Mouse (Mus musculus) neural tube, embryonic 15.5 days (tissue): ENCODE results near the gene Cisd3. TPM values are rescaled to one million over a fixed set of nuclear protein-coding genes. Genes with fewer than 3 reads are reported as not detected.
"Not testable (repeated sequence)": the region's sequence is repeated elsewhere in the genome, so short reads cannot be mapped to it uniquely, and the experiment has no call there.

ENCODE experiments used
- ATAC-seq: fragments of 200-750 bp; cut with Nextera tagmentation; 2 replicates; pipeline ENCODE4 v1.8.0; 2017; ENCODE audit warnings: mild to moderate bottlenecking, moderate TSS enrichment, moderate library complexity; ENCODE audit not compliant: low FRiP score
- H3K27ac ChIP-seq: fragments of 300-500 bp; sonication (generic); replicated peaks from 2 replicates; pipeline ENCODE4 v1.5.1; 2015; ENCODE audit warnings: mild to moderate bottlenecking, inconsistent platforms
- H3K27me3 ChIP-seq: fragments of 300-500 bp; sonication (generic); replicated peaks from 2 replicates; pipeline ENCODE4 v1.6.1; 2015; ENCODE audit warnings: inconsistent platforms
- H3K36me3 ChIP-seq: fragments of 300-500 bp; sonication (generic); 2 replicates; pipeline ENCODE4 v1.6.1; 2015; ENCODE audit warnings: inconsistent platforms
- H3K4me1 ChIP-seq: fragments of 300-500 bp; sonication (generic); 2 replicates; pipeline ENCODE4 v1.6.1; 2015; ENCODE audit warnings: inconsistent platforms
- H3K4me2 ChIP-seq: fragments of 300-500 bp; sonication (generic); 2 replicates; pipeline ENCODE4 v1.6.1; 2015; ENCODE audit warnings: inconsistent platforms, mild to moderate bottlenecking, moderate library complexity
- H3K4me3 ChIP-seq: fragments of 300-500 bp; sonication (generic); replicated peaks from 2 replicates; pipeline ENCODE4 v1.5.1; 2015; ENCODE audit warnings: mild to moderate bottlenecking, inconsistent platforms
- H3K9ac ChIP-seq: fragments of 300-500 bp; sonication (generic); replicated peaks from 2 replicates; pipeline ENCODE4 v1.6.1; 2015; ENCODE audit warnings: mild to moderate bottlenecking, inconsistent platforms
- H3K9me3 ChIP-seq: fragments of 300-500 bp; sonication (generic); replicated peaks from 2 replicates; pipeline ENCODE4 v1.6.1; 2016; ENCODE audit warnings: inconsistent platforms
- WGBS: fragments of 180-500 bp; shearing (Covaris S2); methylation state at CpG from one replicate; pipeline ENCODE4 v1.1.7; 2015; ENCODE audit warnings: mixed read lengths; 5-methylcytosine and 5-hydroxymethylcytosine counted together
- polyA plus RNA-seq: library from polyadenylated mRNA; unstranded; fragments of >200 nt; fragmentation: Nextera tagmentation; extraction: Ambion mirVana; gene quantifications from 2 replicates; pipeline ENCODE4 v1.2.1, GENCODE M21; 2015

Cisd3 gene
- polyA plus RNA-seq, 1 experiment from 2014 or later: 50.1 TPM

DNA sequence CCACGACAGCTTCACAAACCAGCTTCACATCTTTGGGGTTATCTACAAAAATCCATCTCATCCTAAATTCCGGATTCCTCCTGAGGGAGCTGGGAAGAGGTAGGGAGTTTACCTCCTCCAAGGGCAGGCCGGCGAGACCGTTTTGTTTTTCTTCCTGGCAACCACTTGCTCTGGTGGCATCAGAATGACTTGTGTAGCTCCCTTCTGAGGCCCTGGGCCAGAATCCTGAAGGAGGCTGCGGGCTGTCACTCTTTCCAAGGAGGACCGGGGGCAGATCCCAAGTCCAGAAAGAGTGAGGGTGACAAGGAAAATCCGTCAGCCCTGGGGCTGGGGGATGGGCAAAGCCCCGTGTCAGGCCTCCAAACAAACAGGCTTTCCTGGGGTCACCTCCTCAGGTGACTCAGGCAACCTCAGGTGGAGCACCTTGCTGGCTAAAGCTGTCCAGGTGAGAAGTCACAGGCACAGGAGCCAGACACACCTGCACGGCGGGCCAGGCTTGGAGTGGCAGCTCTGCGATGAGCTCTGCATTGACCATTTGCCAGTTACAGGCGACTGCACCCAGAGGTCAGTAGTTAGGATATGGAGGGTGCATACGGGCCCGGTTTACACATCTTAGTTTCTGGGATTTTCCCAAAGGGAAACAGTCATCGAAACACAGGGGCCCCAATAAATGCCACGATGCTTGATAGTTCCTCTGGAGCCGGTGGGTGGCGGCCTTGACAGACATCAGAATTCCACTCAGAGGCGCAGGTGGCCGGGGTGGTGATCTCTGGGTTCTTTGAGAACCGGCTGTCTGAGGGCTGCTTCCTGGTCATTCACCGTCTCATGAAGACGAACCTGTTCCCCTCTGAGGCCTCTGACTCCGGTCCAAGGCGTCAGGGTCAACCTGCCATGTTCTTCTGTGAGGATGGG is 32.0 kb downstream of the Cisd3 start:
- peaks cover 5% of the 10 kb centered on the region; the same call in 1 of the 2 replicates for H3K4me1 ChIP-seq
- no peaks in the 10 kb centered on the region for H3K27me3 ChIP-seq
- no peak overlapping the region for H3K27ac ChIP-seq
- no peak overlapping the region for H3K4me2 ChIP-seq
- WGBS: 91% methylated on average over 26 of the region's 26 CpGs
- no peak overlapping the region for H3K9ac ChIP-seq
- H3K36me3 ChIP-seq: peaks cover 79% of the 10 kb centered on the region
- no peak for ATAC-seq
- no peak overlapping the region for H3K4me3 ChIP-seq
- H3K9me3 ChIP-seq: no peaks in the 10 kb centered on the region

DNA sequence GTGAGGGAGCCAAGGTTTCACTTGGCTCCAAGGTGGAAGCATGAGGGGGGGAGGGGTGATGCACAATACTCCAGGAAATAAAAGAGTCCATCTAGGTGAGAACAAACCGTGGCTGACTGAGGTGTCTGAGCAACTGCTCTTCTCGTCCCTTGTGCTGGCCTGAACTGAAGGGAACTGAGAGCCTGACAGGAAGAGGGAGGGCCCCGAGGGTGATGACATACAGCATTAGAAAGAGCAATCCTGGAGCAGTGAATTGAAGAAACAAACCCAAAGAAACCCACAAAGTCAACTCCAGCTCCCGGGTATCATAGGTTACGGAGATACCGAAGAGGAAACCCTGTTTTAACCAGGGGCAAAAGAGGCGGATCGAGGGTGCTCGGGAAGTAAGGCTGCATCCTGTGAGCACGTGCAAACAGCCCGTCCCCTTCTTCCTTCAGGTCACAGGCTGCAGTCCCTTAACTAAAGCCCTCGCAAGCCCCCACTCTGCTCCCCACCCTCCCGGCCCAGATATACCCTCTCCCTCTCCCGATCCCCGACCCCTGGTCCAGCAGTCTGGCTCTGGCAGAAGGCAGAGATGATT is 32.7 kb downstream of the Cisd3 start:
- 91% methylated on average over 15 of the region's 15 CpGs for WGBS
- no peak for ATAC-seq
- H3K9me3 ChIP-seq: no peaks in the 10 kb centered on the region
- no peak overlapping the region for H3K27ac ChIP-seq
- no peaks in the 10 kb centered on the region for H3K27me3 ChIP-seq
- H3K36me3 ChIP-seq: peaks cover 81% of the 10 kb centered on the region
- H3K4me1 ChIP-seq: peaks cover 5% of the 10 kb centered on the region; the same call in 1 of the 2 replicates
- no peak overlapping the region for H3K4me2 ChIP-seq
- H3K9ac ChIP-seq: no peak overlapping the region
- H3K4me3 ChIP-seq: no peak overlapping the region

DNA sequence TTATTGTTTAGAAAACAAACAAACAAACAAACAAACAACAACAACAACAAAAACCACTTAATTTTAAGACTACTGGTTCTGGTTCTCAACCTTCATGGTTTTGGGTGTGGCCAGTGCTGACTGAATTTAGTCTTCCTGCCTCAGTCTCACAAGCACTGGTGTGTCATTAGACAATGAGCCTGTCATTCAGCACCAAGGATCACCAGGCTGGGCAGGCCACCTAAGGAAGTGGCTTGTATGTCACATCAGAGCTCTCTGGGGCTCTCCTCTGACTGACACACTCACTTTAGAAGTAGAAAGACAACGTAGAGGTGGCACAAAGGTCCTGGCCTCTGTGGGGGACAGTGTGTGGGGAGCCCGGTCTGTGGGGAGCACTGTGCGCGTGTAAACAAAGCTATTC is 33.4 kb downstream of the Cisd3 start:
- H3K27me3 ChIP-seq: no peaks in the 10 kb centered on the region
- no peak overlapping the region for H3K4me3 ChIP-seq
- ATAC-seq: no peak
- H3K4me2 ChIP-seq: no peak overlapping the region
- no peak overlapping the region for H3K27ac ChIP-seq
- H3K9me3 ChIP-seq: no peaks in the 10 kb centered on the region
- H3K36me3 ChIP-seq: peaks cover 82% of the 10 kb centered on the region
- WGBS: 96% methylated on average over 4 of the region's 4 CpGs
- no peaks in the 10 kb centered on the region for H3K4me1 ChIP-seq
- no peak overlapping the region for H3K9ac ChIP-seq

DNA sequence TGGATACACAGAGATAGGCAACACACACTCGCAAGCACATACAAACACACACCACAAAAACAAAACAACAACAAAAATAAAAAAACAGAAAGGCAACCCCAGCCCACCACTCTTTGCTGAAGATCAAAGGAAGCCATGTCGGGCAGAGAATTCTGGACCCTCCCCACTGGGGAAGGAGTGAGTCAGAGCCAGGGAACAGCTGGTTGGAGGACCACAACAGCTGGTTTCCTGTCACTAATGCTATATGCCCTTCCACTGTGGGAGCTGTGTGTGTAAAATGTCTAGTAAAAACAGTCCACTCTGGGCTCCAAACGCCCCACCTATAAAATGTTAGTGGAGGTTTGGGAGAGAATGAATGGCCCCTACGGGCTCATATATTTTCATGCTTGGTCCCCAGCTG is 35.7 kb downstream of the Cisd3 start:
- 89% methylated on average over 4 of the region's 4 CpGs for WGBS
- peaks cover 92% of the 10 kb centered on the region for H3K36me3 ChIP-seq
- H3K9me3 ChIP-seq: no peaks in the 10 kb centered on the region
- H3K4me2 ChIP-seq: no peak overlapping the region
- H3K27ac ChIP-seq: no peak overlapping the region
- H3K9ac ChIP-seq: no peak overlapping the region
- no peaks in the 10 kb centered on the region for H3K27me3 ChIP-seq
- no peak overlapping the region for H3K4me3 ChIP-seq
- ATAC-seq: no peak
- H3K4me1 ChIP-seq: no peaks in the 10 kb centered on the region

DNA sequence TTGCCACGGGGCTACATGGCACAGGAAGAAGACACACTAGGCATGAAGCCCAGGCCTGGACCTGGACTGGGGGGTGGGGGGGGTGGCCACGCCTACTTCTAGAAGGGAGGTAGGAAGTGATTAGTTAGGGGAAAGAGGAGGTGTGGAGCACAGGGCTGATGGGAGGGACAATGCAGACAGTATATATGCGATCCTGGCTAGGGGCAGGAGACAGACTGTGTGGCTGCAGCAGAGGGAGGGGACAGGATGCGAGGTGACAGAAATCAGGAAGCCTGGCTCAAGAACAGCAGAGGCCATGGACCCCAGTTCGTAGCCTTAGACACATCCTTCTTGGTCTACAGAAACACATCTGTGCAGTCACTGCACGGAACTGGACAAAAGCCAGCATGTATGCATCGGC is 38.1 kb downstream of the Cisd3 start:
- ATAC-seq: no peak
- WGBS: 89% methylated on average over 7 of the region's 7 CpGs

DNA sequence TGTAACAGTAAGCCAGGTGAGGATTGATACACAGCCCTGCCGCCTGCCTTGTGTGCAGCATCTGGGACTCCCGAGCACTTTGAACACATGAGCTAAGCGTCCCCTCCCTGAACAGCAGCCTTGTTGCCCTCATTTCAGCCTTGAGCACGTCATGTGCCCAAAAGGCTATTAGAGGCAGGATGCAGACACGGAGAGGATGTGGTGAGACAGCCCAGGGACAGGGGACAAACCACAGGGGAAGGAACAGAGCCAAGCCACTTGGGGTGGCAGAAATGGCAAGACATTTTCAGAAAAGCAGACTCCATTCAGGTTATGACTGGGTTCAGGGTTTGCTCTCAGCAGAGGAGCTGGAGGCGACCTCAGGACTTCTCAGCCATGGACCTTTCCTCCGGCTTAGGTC is 42.7 kb downstream of the Cisd3 start:
- ATAC-seq: no peak
- Histone ChIP-seq H3K4me2 (no peak overlapping the region), H3K9me3 (no peaks in the 10 kb centered on the region), H3K4me3 (no peak overlapping the region), H3K27ac (no peak overlapping the region), H3K36me3 (peaks cover 83% of the 10 kb centered on the region), H3K9ac (no peak overlapping the region), H3K4me1 (no peaks in the 10 kb centered on the region), H3K27me3 (no peaks in the 10 kb centered on the region)
- 84% methylated on average over 7 of the region's 7 CpGs for WGBS

More for the DNA sequence above, 38.1 kb downstream of the Cisd3 start:
- Histone ChIP-seq H3K27ac (no peak overlapping the region), H3K4me1 (no peaks in the 10 kb centered on the region), H3K27me3 (no peaks in the 10 kb centered on the region), H3K36me3 (peaks cover 93% of the 10 kb centered on the region), H3K4me2 (no peak overlapping the region), H3K9ac (no peak overlapping the region), H3K9me3 (no peaks in the 10 kb centered on the region), H3K4me3 (no peak overlapping the region)

DNA sequence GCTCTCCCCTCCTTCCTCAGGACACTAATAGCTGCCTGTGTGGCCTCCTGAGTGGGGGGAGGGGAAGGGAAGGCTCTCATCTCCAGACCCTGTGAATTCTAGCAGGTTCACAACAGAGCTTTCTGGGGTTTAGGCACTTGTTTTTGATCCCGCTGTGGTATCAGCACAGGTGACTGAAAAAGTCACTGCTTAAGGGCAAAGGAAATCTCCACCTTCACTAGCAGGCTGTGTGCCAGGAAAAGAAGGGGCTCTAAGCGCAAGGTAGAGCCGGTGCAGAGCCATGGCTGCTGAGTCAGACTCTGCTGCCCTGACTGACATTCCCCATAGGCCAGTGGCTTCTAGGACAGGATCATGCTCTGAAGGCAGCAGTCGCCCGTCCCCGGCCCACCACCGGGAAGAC is 43.1 kb downstream of the Cisd3 start:
- H3K4me2 ChIP-seq: no peak overlapping the region
- no peak for ATAC-seq
- H3K36me3 ChIP-seq: peaks cover 79% of the 10 kb centered on the region
- WGBS: 92% methylated on average over 7 of the region's 7 CpGs
- no peak overlapping the region for H3K27ac ChIP-seq
- no peak overlapping the region for H3K4me3 ChIP-seq
- H3K9ac ChIP-seq: no peak overlapping the region
- no peaks in the 10 kb centered on the region for H3K4me1 ChIP-seq
- no peaks in the 10 kb centered on the region for H3K27me3 ChIP-seq
- no peaks in the 10 kb centered on the region for H3K9me3 ChIP-seq

DNA sequence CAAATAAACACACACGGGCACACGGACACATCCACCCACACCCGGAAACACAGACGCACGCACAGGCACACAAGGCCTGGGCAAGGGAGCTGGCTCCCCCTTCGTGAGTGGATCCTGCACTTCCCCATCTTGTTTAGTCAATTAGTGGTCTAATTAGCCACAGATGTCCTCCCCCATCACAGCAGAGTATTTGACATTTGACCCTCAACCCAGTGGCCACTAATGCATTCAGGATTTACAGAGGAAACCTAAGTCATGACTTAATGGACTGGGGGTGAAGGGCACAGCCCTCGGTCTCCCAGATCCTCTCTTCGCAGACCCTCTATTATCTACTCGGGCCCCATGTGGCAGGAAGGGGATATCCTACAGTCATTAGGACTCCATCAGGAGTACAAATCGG is 48.1 kb downstream of the Cisd3 start:
- Histone ChIP-seq H3K27ac (no peak overlapping the region), H3K4me3 (no peak overlapping the region), H3K9me3 (no peaks in the 10 kb centered on the region), H3K4me2 (no peak overlapping the region), H3K9ac (no peak overlapping the region), H3K27me3 (no peaks in the 10 kb centered on the region), H3K4me1 (no peaks in the 10 kb centered on the region), H3K36me3 (peaks cover 33% of the 10 kb centered on the region)
- ATAC-seq: no peak
- 57% methylated on average over 10 of the region's 10 CpGs for WGBS

DNA sequence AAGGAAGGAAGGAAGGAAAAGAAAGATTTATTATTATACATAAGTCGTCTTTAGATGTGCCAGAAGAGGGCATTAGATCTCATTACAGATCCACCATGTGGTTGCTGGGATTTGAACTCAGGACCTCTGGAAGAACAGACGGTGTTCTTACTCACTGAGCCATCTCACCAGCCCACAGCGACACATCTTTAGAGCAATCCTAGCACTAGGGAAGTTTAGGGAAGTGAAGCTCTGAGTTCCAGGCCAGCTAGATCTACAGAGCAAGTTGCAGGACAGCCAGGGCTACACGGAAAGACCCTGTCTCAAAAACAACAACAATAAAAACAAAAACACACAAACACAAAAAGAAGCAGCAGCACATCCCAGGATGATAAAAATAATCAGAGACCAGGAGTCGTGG is 49.2 kb downstream of the Cisd3 start:
- H3K27me3 ChIP-seq, H3K4me3 ChIP-seq, H3K27ac ChIP-seq, H3K9ac ChIP-seq, H3K9me3 ChIP-seq, H3K4me1 ChIP-seq, ATAC-seq, H3K4me2 ChIP-seq: not testable (repeated sequence)
- 89% methylated on average over 5 of the region's 5 CpGs for WGBS
- peaks cover 25% of the 10 kb centered on the region for H3K36me3 ChIP-seq

DNA sequence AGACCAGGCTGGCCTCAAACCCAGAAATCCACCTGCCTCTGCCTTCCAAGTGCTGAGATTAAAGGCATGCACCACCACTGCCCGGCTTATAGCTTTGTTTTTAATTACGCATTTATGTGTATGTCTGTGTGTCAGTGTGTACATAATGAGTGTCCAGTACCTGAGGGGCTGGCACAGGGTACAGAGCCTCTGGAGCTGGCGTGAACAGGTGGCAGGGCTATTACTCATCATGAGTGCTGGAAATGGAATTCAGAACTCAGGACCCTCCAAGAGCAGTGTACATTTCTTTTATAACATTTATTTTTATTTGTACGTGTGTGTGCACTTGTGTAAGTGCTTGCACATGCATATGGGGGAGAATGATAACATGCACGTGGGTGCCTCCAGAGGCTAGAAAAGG is 51.0 kb downstream of the Cisd3 start:
- H3K4me3 ChIP-seq: no peak overlapping the region
- 96% methylated on average over 5 of the region's 5 CpGs for WGBS
- no peaks in the 10 kb centered on the region for H3K9me3 ChIP-seq
- ATAC-seq: no peak
- H3K4me2 ChIP-seq: no peak overlapping the region
- H3K4me1 ChIP-seq: peaks cover 14% of the 10 kb centered on the region
- H3K9ac ChIP-seq: no peak overlapping the region
- H3K27me3 ChIP-seq: no peaks in the 10 kb centered on the region
- no peak overlapping the region for H3K27ac ChIP-seq
- peaks cover 9% of the 10 kb centered on the region for H3K36me3 ChIP-seq

DNA sequence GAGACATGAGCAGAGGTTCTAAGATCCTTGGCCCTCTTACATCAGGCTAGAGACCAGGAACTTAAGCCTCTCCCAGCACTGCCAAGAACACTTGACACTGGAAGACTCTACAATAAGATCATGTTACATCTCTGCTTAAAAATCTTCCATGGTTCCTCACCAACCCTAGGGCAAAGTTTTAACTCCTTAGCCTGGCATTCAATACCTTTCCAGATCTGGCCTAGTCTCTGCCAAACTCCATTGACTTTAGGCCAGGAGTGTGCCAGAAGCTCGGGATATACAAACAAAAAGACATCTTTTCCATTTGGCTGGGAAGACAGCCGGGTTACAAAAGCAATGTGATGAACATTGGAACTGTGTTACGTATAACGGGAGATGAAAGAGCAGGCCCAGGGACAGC is 52.0 kb downstream of the Cisd3 start:
- Histone ChIP-seq H3K36me3 (no peaks in the 10 kb centered on the region), H3K9ac (no peak overlapping the region), H3K4me3 (no peak overlapping the region), H3K9me3 (no peaks in the 10 kb centered on the region), H3K27ac (no peak overlapping the region), H3K4me1 (peaks cover 23% of the 10 kb centered on the region), H3K4me2 (no peak overlapping the region), H3K27me3 (no peaks in the 10 kb centered on the region)
- ATAC-seq: no peak
- 74% methylated on average over 4 of the region's 4 CpGs for WGBS
